Mouse (Mus musculus) bone marrow macrophage, adult 2 months (primary cell): Measurements from ENCODE around the gene Cldn13. TPM values are rescaled to one million over a fixed set of nuclear protein-coding genes. Genes with fewer than 3 reads are reported as not detected.
"Not testable (repeated sequence)": the region's sequence is repeated elsewhere in the genome, so short reads cannot be mapped to it uniquely, and the experiment has no call there.

Experiments
- H3K27ac ChIP-seq: 2 replicates; pipeline ENCODE4 v1.5.1; 2012; ENCODE audit warnings: low read depth, low read length; ENCODE audit not compliant: insufficient read depth
- H3K4me1 ChIP-seq: 2 replicates; pipeline ENCODE4 v1.6.1; 2012; ENCODE audit warnings: low read length; ENCODE audit not compliant: control insufficient read depth, insufficient read depth
- H3K4me3 ChIP-seq: 2 replicates; pipeline ENCODE4 v1.5.1; 2012; ENCODE audit warnings: mild to moderate bottlenecking, low read length, moderate library complexity; ENCODE audit not compliant: insufficient read depth
- CTCF ChIP-seq: IDR thresholded peaks from 2 replicates; pipeline ENCODE4 v1.5.1; 2012; ENCODE audit warnings: low read depth, mild to moderate bottlenecking, low read length, moderate library complexity
- POLR2A ChIP-seq: IDR thresholded peaks from 2 replicates; pipeline ENCODE4 v1.6.1; 2012; ENCODE audit warnings: mild to moderate bottlenecking, low read depth, low read length, borderline replicate concordance
- polyA plus RNA-seq: library from polyadenylated mRNA; stranded (reverse); fragments of >200 nt; gene quantifications from 2 replicates; pipeline ENCODE4 v1.2.4, GENCODE M21; 2012; ENCODE audit not compliant: missing spikeins, insufficient read depth, insufficient read length

The Cldn13 gene
- polyA plus RNA-seq, 1 experiment = not detected

DNA sequence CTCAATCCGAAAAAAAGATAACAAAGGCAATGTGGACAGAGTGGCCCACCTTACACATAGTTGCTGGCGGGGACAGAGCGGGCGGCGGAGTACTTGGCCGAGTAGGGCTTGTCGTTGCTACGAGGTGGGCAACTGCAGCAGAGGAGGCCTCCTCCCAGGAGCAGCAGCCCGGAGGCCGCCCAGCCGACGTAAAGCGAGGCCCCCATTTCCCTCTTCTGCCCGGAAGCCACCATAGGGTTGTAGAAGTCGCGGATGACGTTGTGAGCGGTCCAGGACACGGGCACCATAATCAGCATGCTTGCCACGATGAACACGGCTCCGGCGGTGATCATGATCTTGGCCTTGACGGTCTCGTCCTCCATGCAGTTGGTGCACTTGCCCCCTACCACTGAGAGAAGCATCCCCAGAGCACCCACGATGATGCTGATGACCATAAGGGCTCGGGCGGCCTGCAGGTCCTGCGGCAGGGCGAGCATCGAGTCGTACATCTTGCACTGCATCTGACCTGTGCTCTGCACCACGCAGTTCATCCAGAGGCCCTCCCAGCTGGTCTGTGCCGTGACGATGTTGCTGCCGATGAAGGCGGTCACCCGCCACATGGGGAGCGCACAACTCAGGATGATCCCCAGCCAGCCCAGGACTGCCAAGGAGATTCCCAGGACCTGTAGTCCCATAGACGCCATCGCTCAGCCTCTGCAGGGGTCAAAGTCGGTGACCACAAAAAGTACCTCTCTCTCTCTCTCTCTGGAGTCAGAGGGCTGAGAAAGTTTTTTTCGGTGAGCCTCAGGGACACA is 30.9 kb upstream of the Cldn13 start:
- H3K4me3 ChIP-seq = no peak overlapping the region
- H3K27ac ChIP-seq = no peak overlapping the region
- peaks cover 13% of the 10 kb centered on the region for H3K4me1 ChIP-seq
- TF ChIP-seq POLR2A = no peak
- no peak for TF ChIP-seq CTCF

DNA sequence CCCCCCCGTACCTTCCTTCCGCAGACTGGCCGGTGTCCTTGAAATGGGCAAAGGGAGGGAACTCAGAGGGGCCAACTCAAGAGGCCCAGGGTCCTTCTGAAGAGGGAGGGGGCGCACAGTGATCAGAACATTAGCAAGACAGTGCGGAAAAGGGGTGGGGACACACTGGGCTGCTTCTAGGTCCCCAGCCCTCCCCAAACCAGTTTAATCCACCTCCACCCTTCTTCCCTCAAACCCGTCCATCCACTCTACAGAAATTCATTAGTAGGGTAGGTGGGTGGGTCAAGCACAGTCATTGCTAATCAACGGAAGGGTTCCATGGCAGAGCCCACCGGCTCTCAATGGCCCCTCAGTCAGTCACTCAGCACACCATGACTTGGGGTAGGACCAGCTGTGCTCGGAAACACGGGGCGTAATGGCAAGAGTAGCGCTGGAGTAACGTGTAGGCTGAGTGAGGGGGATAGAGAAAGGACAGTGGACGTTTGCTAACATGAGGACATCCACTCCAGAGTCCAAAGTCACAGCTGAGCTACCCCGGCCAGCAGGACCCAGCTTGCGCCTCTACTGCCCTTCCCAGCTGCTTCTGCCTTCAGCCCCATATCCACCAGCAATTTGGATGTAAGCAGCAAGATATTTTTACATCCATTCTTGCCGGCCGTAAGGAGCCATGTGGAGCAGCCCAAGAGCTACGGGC is 30.1 kb upstream of the Cldn13 start:
- TF ChIP-seq CTCF = no peak
- no peak for TF ChIP-seq POLR2A
- Histone ChIP-seq H3K4me1 (peaks cover 8% of the 10 kb centered on the region), H3K4me3 (no peak overlapping the region)

DNA sequence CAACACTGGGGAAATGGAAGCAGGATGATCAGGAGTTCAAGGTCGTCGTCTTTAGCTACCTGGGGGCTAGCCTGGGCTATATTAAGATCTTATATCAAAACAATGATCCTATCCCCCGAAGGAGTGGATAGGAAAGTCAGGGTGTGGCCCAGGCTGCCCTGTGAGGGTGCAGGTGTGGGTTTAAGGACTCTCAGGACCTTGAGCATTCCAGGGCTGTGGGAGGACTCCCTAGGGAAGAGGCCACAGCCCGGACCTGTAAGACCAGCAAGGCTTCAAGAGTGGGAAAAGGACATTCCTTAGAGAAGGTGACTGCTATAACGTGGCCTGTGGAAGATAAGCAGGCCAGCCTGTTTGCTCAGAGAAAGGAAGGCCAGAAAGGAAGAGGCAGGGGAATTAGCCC is 28.9 kb upstream of the Cldn13 start:
- TF ChIP-seq CTCF = no peak
- no peak for TF ChIP-seq POLR2A
- no peak overlapping the region for H3K4me3 ChIP-seq
- H3K4me1 ChIP-seq = peaks cover 8% of the 10 kb centered on the region
- no peak overlapping the region for H3K27ac ChIP-seq

More for the DNA sequence above, 30.1 kb upstream of the Cldn13 start:
- H3K27ac ChIP-seq = no peak overlapping the region

DNA sequence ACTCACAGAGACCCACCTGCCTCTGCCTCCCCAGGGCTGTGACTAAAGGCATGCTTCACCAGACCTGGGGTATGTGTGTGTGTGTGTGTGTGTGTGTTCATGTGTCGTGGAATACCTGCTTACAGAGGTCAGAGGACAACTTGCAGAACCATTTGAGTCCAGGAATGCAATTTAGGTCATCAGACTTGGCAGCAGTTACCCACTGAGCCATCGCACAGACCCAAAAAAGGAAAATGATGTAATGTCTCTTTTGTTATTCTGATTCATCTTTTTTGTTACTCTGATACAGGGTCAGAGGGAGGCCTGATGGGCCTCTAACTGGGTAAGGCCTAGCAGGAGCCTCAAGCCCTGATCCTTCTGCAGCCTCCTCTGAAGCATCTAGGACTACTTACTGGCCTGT is 27.4 kb upstream of the Cldn13 start:
- TF ChIP-seq POLR2A (no peak), CTCF (no peak)
- Histone ChIP-seq H3K27ac (no peak overlapping the region), H3K4me1 (peaks cover 8% of the 10 kb centered on the region), H3K4me3 (no peak overlapping the region)

DNA sequence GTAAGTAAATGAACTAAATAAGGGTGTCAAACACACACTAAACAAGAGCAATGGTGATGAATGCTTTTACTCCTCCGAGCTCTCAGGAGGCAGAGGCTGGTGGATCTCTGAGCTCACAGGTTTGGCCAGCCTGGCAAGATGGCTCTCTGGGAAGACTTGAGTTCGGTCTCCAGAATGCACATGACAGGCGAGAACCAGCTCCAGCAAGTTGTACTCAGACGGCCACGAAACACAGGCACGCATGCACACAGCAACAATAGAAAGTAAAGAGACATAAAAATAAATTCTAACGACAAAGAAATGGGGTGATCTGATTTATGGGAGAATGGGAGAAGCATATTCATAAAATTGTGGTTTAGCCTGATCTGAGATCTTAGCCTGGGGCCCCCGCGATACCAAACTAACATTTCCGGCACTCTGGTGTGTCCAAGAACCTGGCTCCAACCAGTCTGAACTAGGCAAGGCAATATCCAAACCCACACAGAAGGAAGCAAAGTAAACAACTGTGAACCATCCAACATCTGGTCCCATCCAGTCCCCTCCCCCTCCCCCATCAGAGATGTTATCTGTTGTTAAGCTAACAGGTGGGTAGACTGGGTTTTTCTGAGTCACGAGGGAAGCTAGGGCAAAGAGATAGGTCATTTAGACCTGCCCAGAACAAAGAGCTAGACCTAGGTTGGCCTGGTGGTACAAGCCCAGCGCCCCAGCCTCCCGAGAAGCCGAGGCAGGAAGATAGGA is 26.3 kb upstream of the Cldn13 start:
- no peak for TF ChIP-seq CTCF
- no peak for TF ChIP-seq POLR2A
- H3K4me3 ChIP-seq = no peak overlapping the region
- H3K4me1 ChIP-seq = peaks cover 18% of the 10 kb centered on the region
- no peak overlapping the region for H3K27ac ChIP-seq

DNA sequence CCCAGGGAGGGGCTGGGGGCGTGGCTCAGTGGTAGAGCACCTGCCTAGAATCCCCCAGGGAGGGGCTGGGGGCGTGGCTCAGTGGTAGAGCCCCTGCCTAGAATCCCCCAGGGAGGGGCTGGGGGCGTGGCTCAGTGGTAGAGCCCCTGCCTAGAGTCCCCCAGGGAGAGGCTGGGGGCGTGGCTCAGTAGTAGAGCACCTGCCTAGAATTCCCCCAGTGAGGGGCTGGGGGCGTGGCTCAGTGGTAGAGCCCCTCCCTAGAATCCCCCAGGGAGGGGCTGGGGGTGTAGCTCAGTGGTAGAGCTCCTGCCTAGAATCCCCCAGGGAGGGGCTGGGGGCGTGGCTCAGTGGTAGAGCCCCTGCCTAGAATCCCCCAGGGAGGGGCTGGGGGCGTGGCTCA is 24.2 kb upstream of the Cldn13 start:
- H3K4me1 ChIP-seq = peaks cover 33% of the 10 kb centered on the region
- not testable (repeated sequence) for H3K27ac ChIP-seq, H3K4me3 ChIP-seq

DNA sequence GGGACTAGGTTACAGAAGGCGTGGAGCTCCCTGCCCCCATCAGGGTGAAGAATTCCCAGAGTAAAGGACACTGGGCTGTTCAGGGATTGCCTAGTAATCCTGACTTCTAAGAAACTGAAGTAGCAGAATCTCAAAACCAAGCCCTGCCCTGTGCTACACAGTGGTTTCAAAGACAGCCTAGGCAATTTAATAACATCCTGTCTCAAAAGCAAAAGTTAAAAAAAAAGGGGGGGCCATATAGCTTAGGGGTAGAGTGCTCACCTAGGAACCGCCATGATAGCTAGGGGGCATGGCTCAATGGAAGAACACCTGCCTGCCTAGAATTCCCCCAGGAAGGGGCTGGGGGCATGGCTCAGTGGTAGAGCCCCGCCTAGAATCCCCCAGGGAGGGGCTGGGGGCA is 23.7 kb upstream of the Cldn13 start:
- Histone ChIP-seq H3K4me3 (no peak overlapping the region), H3K27ac (no peak overlapping the region), H3K4me1 (peaks cover 33% of the 10 kb centered on the region)
- TF ChIP-seq POLR2A (no peak), CTCF (no peak)

DNA sequence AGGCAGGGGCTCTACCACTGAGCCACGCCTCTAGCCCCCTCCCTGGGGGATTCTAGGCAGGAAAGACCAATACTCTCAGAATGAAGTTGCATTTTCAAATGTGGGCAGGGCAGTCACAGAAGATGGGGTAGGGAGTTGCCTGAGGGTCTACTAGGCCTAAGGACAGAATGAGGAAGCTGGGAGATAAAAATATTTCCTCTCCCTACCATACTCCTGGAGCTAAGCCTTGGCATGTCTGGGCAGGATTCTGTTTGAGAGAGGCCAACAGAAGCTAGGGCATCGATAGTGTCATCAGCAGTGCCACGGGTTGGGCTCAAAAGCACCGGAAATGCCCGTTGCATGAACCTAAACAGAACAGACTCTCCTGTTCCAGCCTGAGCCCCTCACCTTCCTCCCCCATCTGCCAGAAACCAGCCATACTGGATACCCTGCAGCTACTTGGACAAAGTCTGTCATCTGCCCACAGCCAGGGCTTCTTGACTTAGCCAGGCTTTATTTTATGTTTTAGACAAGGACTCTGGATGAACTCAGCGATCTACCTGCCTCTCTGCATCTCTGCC is 21.4 kb upstream of the Cldn13 start:
- Histone ChIP-seq H3K4me3 (no peak overlapping the region), H3K4me1 (peaks cover 26% of the 10 kb centered on the region), H3K27ac (peak overlapping the region; percentile 64)
- no peak for TF ChIP-seq POLR2A
- TF ChIP-seq CTCF = no peak

DNA sequence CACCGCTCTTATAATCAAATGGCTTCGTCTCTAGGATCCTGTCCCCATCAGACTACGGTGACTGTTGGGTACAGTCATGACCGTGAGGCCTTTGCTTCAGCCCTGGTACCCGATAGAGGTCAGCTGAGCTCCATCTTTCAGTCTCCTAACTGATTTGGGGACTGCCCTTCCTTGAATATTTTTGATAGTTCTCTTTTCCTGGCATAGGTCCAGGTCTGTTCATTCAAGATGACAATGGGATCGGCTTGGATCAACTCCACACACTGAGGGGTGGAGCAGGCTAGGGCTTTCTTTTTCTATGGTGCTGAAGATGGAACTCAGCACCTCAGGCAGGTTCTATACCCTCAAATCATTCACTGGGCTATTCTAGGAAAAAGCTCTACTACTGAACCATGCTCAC is 20.7 kb upstream of the Cldn13 start:
- Histone ChIP-seq H3K4me3 (no peak overlapping the region), H3K27ac (peak overlapping the region; percentile 64), H3K4me1 (peaks cover 32% of the 10 kb centered on the region)
- TF ChIP-seq CTCF (no peak), POLR2A (no peak)
